Mouse (Mus musculus): Measurements from ENCODE around the gene Cct5. TPM values are rescaled to one million over a fixed set of nuclear protein-coding genes. Genes with fewer than 3 reads are reported as not detected.
A peak's percentile ranks its signal among the peaks of the same experiment; 100 is the strongest.

The Cct5 gene
- polyA plus RNA-seq, 1 experiment: 619 TPM

DNA sequence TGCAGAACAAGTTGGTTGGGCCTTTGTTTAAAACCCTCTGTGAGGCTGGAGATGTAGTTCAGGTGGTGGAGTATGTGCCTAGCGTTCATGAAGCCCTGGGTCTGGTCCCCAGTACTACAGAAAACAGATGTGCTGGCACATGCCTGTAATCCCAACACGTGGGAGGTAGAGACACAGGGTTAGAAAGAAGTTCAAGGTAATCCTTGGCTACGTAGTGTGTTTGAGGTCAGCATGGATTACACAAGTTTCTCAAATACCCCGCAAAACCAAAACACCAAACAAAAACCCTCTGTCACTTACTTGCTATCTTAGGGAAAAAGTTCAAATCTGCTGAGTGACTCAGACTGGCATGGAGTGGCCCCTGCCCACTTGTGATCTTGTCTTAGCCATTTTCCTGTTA lies 10.4 kb upstream of the Cct5 start:
- H3ac ChIP-seq (ENCODE audit: control insufficient read depth, insufficient read length, low read depth): no peak overlapping the region
- H3K36me3 ChIP-seq (ENCODE audit: control insufficient read depth, insufficient read depth): peaks cover 43% of the 10 kb centered on the region
- no peaks in the 10 kb centered on the region for H3K79me3 ChIP-seq (ENCODE audit: low read depth)
- H3K27me3 ChIP-seq (ENCODE audit: control insufficient read depth, insufficient read depth, insufficient read length): no peaks in the 10 kb centered on the region
- TF ChIP-seq MAX (IDR thresholded peaks at IDR 0.05) (no peak), FOSL1 (IDR thresholded peaks at IDR 0.05; ENCODE audit: insufficient read depth, low read length, poor library complexity, severe bottlenecking) (no peak), MYOD1 (IDR thresholded peaks at IDR 0.05; ENCODE audit: control insufficient read depth, insufficient read length, low read depth) (no peak), CTCF (IDR thresholded peaks at IDR 0.05; ENCODE audit: control insufficient read depth, insufficient read depth, insufficient read length) (no peak), USF1 (IDR thresholded peaks at IDR 0.05; ENCODE audit: low read depth) (no peak), CEBPB (IDR thresholded peaks at IDR 0.05; ENCODE audit: low read depth) (no peak), MYOG (IDR thresholded peaks at IDR 0.05; ENCODE audit: control insufficient read depth, extremely low read depth, insufficient read length) (no peak)
- no peak overlapping the region for H3K4me3 ChIP-seq (ENCODE audit: insufficient read depth, poor library complexity, severe bottlenecking)
- H3K79me2 ChIP-seq (ENCODE audit: control insufficient read depth, insufficient read depth): peaks cover 4% of the 10 kb centered on the region

DNA sequence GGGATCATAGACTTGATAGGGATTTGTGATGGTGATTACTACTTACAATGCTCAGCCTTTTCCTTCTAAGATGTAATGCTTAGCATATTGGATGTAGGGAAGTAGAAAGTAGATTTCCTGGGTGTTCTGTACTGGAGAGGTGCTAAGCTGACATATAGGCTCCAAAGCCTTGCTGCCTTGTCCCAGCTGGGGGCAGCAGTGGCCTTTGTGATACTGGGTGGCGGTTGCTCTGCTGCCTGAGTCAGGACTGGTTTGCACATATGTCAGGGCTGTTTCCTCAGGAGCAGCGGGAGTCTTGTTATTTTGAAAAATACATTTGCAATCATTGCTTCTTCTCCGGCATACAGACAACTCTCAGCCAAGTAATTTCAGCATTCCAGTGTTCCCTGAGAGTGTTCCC lies 9.4 kb upstream of the Cct5 start:
- Histone ChIP-seq H3K4me3 (ENCODE audit: insufficient read depth, poor library complexity, severe bottlenecking) (no peak overlapping the region), H3K79me3 (ENCODE audit: low read depth) (no peaks in the 10 kb centered on the region), H3ac (ENCODE audit: control insufficient read depth, insufficient read length, low read depth) (no peak overlapping the region), H3K36me3 (ENCODE audit: control insufficient read depth, insufficient read depth) (peaks cover 44% of the 10 kb centered on the region), H3K79me2 (ENCODE audit: control insufficient read depth, insufficient read depth) (peaks cover 7% of the 10 kb centered on the region), H3K27me3 (ENCODE audit: control insufficient read depth, insufficient read depth, insufficient read length) (no peaks in the 10 kb centered on the region)
- TF ChIP-seq MAX (IDR thresholded peaks at IDR 0.05) (no peak), CTCF (IDR thresholded peaks at IDR 0.05; ENCODE audit: control insufficient read depth, insufficient read depth, insufficient read length) (peak; percentile 62)

DNA sequence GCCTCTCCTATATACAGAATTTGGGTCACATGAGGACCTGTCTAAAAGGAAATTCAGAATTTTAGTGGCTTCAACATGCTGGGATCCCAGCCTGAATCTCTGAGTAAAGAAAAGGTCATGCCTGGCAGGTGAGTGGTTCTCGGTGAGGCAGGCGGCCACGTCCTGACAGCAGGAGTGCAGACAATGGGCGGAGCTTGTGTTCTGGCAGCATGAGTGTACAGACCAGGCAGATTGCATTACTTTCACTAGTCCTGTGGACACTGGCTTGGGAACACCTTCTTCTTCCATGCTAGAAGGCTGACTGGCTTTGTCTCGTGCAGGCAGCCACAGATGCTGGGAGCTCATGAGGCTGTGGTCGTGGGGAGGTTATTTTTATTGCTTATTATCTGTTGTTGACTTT lies 5.2 kb upstream of the Cct5 start:
- no peaks in the 10 kb centered on the region for H3K27me3 ChIP-seq (ENCODE audit: control insufficient read depth, insufficient read depth, insufficient read length)
- peaks cover 26% of the 10 kb centered on the region for H3K36me3 ChIP-seq (ENCODE audit: control insufficient read depth, insufficient read depth)
- H3ac ChIP-seq (ENCODE audit: control insufficient read depth, insufficient read length, low read depth): no peak overlapping the region
- no peak for TF ChIP-seq MYOD1 (IDR thresholded peaks at IDR 0.05; ENCODE audit: control insufficient read depth, insufficient read length, low read depth)
- no peak for TF ChIP-seq USF1 (IDR thresholded peaks at IDR 0.05; ENCODE audit: low read depth)
- H3K4me3 ChIP-seq (ENCODE audit: insufficient read depth, poor library complexity, severe bottlenecking): no peak overlapping the region
- H3K79me2 ChIP-seq (ENCODE audit: control insufficient read depth, insufficient read depth): peaks cover 31% of the 10 kb centered on the region
- H3K79me3 ChIP-seq (ENCODE audit: low read depth): peaks cover 4% of the 10 kb centered on the region

DNA sequence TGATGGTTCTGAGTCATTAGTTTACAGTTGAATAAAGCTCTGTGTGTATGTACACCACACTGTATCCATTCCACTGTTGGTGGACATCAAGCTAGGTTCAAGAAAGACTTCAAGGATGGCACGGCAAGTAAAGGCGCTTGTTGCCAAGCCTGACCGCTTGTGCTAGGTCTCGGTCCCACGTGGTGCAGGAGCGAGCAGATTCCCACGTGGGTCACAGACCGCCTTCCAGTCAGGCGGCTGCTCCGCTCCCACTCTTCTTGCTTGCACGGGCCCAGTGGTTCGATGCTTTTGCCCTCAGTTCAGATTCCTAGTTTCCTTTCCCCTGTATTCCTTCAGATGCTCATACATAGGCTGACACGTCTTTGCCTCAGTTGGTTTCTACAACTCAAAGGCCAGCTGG lies 1.5 kb upstream of the Cct5 start:
- Histone ChIP-seq H3K79me3 (ENCODE audit: low read depth) (peaks cover 39% of the 10 kb centered on the region), H3K4me3 (ENCODE audit: insufficient read depth, poor library complexity, severe bottlenecking) (peak overlapping the region; percentile 99), H3K36me3 (ENCODE audit: control insufficient read depth, insufficient read depth) (peaks cover 21% of the 10 kb centered on the region), H3K79me2 (ENCODE audit: control insufficient read depth, insufficient read depth) (peaks cover 66% of the 10 kb centered on the region), H3K27me3 (ENCODE audit: control insufficient read depth, insufficient read depth, insufficient read length) (no peaks in the 10 kb centered on the region), H3ac (ENCODE audit: control insufficient read depth, insufficient read length, low read depth) (peak overlapping the region; percentile 27)
- no peak for TF ChIP-seq MYOG (IDR thresholded peaks at IDR 0.05; ENCODE audit: control insufficient read depth, extremely low read depth, insufficient read length)
- no peak for TF ChIP-seq CTCF (IDR thresholded peaks at IDR 0.05; ENCODE audit: control insufficient read depth, insufficient read depth, insufficient read length)
- TF ChIP-seq MAX (IDR thresholded peaks at IDR 0.05): no peak
- no peak for TF ChIP-seq MYOD1 (IDR thresholded peaks at IDR 0.05; ENCODE audit: control insufficient read depth, insufficient read length, low read depth)
- TF ChIP-seq FOSL1 (IDR thresholded peaks at IDR 0.05; ENCODE audit: insufficient read depth, low read length, poor library complexity, severe bottlenecking): no peak
- no peak for TF ChIP-seq CEBPB (IDR thresholded peaks at IDR 0.05; ENCODE audit: low read depth)
- no peak for TF ChIP-seq USF1 (IDR thresholded peaks at IDR 0.05; ENCODE audit: low read depth)

DNA sequence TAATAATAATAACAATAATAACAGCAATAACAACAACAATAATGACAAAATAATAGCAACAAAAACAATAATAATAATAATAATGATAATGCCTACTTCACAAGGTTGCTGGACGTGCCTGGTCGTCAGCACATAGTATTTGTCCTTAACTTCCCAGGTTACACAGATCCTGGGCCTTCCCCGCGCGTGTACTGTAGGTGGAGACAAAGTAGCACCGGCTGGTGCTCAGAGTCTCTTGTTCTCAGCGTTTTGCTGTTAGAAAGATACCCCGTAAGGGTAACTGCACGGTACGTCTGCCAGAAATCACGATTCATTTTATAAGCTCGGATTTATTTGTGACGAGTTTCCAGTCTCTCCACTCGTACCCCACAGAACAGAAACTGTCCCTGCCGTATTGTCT lies 822 bp upstream of the Cct5 start:
- Histone ChIP-seq H3K79me2 (ENCODE audit: control insufficient read depth, insufficient read depth) (peaks cover 73% of the 10 kb centered on the region), H3K27me3 (ENCODE audit: control insufficient read depth, insufficient read depth, insufficient read length) (no peaks in the 10 kb centered on the region), H3K4me3 (ENCODE audit: insufficient read depth, poor library complexity, severe bottlenecking) (peak overlapping the region; percentile 99), H3ac (ENCODE audit: control insufficient read depth, insufficient read length, low read depth) (peak overlapping the region; percentile 76), H3K36me3 (ENCODE audit: control insufficient read depth, insufficient read depth) (peaks cover 24% of the 10 kb centered on the region), H3K79me3 (ENCODE audit: low read depth) (peaks cover 46% of the 10 kb centered on the region)
- TF ChIP-seq USF1 (IDR thresholded peaks at IDR 0.05; ENCODE audit: low read depth): no peak
- TF ChIP-seq CTCF (IDR thresholded peaks at IDR 0.05; ENCODE audit: control insufficient read depth, insufficient read depth, insufficient read length): peak; percentile 21

DNA sequence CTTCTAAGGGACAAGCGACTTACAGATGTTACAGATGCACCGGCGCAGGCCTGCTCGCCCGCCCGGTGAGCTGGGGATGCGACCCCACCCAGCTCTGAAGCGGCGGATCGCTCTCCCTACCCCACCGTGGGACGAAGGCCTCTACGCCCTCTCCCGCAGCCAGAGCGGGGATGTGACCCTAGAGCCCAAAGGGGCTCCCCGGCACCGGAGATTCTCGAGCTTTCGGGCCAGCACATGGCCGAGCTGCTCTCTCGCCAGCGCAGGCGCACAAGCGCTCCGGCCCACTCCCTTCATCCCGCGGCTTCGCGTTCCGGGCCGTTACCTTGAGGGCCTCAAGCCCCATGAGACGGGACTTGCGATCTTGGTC lies 342 bp downstream of the Cct5 start:
- Histone ChIP-seq H3K79me3 (ENCODE audit: low read depth) (peaks cover 56% of the 10 kb centered on the region), H3K36me3 (ENCODE audit: control insufficient read depth, insufficient read depth) (peaks cover 32% of the 10 kb centered on the region), H3K27me3 (ENCODE audit: control insufficient read depth, insufficient read depth, insufficient read length) (no peaks in the 10 kb centered on the region), H3K79me2 (ENCODE audit: control insufficient read depth, insufficient read depth) (peaks cover 78% of the 10 kb centered on the region), H3K4me3 (ENCODE audit: insufficient read depth, poor library complexity, severe bottlenecking) (peak overlapping the region; percentile 99), H3ac (ENCODE audit: control insufficient read depth, insufficient read length, low read depth) (peak overlapping the region; percentile 84)
- TF ChIP-seq USF1 (IDR thresholded peaks at IDR 0.05; ENCODE audit: low read depth): no peak
- TF ChIP-seq CTCF (IDR thresholded peaks at IDR 0.05; ENCODE audit: control insufficient read depth, insufficient read depth, insufficient read length): no peak
- no peak for TF ChIP-seq MYOD1 (IDR thresholded peaks at IDR 0.05; ENCODE audit: control insufficient read depth, insufficient read length, low read depth)
- TF ChIP-seq MAX (IDR thresholded peaks at IDR 0.05): peak; percentile 88
- TF ChIP-seq FOSL1 (IDR thresholded peaks at IDR 0.05; ENCODE audit: insufficient read depth, low read length, poor library complexity, severe bottlenecking): no peak
- TF ChIP-seq CEBPB (IDR thresholded peaks at IDR 0.05; ENCODE audit: low read depth): no peak
- no peak for TF ChIP-seq MYOG (IDR thresholded peaks at IDR 0.05; ENCODE audit: control insufficient read depth, extremely low read depth, insufficient read length)
